Mouse (Mus musculus) granulocyte monocyte progenitor cell, adult 5-6 weeks (primary cell): ENCODE measurements around the gene Atxn1. TPM values are rescaled to one million over a fixed set of nuclear protein-coding genes. Genes with fewer than 3 reads are reported as not detected.

Source experiments
- ATAC-seq: replicated peaks from 2 replicates; pipeline ENCODE4 v1.8.0; 2016; ENCODE audit warnings: mild to moderate bottlenecking, moderate TSS enrichment, inconsistent platforms; ENCODE audit not compliant: poor library complexity, severe bottlenecking
- total RNA-seq, 2 experiments: library from RNA; stranded (forward) in 1 of 2; stranded (reverse) in 1 of 2; fragments of 200-712, 200-1000 nt in 1 of 2; fragments of >200 nt in 1 of 2; fragmentation: Nextera tagmentation in 1 of 2; gene quantifications; 2 replicates each; pipeline ENCODE4 v1.2.3; 2014 to 2017

Atxn1 gene
- total RNA-seq, 2 experiments from 2014 or later: 11.9 to 26.9 TPM

DNA sequence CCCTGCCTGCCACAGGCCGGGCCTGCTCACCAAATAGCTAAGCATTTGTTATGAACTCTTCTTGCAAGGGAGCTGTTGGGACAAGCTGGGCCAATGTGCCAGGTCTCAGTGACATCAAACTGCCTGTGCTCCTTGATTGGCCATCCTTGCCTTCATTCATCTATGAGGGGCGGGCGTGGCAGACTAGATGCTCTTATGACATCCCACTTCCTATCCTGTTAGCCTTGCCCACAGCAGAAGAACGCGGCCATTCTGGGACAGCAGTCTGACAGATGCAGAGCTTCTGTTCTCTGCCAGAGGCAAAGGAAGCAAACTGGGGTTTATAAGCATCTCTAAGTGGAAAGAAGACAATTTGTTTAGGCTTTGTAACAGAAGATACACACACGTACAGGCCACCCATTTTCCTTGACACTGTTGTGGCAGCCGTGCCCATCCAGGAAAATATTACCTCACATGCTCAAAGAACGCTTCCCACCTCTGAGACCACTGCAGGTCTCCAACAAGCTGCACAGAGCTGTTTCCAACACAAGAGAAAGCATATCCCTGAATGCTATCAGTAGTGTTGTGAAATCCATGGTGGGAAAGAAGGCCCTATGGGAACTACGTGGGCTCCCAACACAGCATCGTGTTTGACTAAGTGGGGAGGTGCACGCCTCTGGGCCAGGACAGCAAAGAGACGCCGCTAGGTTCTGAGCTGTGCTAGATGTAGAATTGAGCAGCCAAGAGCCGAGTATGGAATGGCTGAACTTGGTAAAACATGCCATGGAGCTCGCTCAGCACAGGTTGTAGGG, 162.0 kb downstream of the Atxn1 start:
- peak; percentile 72 for ATAC-seq

DNA sequence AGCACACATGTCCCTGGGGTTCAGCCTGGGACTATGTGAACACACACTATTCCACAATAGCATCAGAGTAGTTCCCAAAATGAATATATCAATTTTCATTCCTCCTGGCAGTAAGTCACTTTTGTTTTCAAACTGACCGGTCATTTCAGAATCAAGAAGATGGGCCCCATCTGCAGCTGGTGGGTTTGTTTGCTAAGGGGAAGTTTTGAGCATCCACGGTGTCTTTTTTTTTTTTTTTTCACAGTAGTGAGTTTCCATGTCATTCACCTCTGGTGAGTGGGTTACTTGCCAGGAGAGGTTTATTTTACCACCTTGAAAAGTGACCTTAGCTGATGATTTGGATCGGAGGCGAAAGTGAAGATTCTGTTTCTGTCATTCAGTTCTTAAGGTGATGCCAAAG, 166.6 kb downstream of the Atxn1 start:
- ATAC-seq: no peak

- peak; percentile 42; the same call in 1 of the 2 replicates for ATAC-seq
Measured at GRCm38 (mm10) chr13:45797696-45798095, 167.1 kb downstream of the Atxn1 start.

DNA sequence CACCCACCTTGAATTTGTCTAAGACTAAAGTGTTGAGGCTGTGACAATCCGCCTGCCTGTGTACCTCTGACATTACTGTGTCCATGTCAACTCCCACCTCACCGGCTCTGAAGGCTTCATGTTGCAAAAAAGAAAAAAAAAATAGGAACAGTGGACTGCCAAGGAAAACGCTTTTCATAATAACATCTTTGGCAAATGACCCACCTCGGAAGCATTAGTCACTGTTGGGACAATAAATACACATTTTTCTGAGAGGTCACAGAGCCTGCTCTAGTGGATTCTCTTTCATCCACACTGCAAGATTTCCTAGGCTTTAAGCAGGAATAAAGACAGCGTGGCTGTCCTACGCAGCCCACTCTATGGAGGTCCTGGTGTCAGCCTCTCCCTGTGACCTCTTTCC, 168.5 kb downstream of the Atxn1 start:
- ATAC-seq: no peak

DNA sequence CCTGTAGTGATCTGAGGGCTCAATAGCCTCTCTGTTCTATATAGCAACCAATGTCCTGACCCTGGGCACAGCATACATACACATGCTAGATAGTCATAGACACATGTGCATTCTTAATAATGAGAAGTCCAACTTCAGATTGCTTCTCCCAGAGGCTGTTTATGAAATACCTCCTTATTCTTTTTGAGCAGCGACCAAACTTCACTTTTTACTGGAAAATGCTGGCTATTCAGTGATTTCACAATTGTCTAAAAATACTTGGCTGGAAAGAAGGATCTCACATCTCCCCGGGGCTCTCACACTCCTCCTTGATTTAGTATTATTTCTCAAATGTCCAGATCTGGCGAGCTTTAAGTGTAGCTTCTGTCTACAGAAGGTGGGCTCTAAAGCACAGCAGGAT, 171.0 kb downstream of the Atxn1 start:
- ATAC-seq: no peak

DNA sequence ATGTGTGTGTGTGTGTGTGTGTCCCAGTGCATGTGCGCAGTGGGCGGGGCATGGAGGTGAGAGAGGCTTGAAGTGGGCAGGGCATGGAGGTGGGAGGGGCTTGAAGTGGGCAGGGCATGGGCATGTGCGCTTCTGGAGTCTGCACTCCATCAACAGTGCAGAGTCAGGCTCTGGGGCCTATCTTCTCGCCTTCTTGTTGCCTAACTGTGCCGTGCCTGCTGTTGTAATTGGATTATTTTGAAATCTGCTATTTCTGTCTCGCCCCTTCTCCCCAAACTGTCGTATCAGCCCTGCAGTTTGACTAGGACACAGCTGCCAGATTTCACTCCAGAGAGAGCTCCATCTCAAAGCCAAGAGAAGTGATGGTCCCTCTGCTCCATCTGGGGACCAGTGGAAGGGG, 178.4 kb downstream of the Atxn1 start:
- peak; percentile 90 for ATAC-seq

DNA sequence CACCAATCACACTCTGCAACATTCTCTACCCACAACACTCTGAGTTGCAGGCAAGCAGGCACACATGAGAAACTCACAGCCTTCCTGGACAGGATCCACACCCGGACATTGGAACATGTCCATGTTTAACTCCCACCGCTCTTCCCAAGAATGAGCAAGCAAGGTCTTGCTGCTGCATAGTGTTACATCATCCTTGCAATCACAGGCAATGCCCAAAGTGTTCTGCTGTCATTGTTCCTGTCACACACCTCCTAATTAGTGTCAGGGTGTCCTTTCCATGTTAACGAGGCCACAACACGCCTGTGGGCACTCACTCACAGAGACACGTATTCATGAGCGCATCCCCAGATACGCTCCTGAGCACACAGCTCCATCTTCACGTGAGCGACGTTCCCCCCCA, 181.1 kb downstream of the Atxn1 start:
- no peak for ATAC-seq

DNA sequence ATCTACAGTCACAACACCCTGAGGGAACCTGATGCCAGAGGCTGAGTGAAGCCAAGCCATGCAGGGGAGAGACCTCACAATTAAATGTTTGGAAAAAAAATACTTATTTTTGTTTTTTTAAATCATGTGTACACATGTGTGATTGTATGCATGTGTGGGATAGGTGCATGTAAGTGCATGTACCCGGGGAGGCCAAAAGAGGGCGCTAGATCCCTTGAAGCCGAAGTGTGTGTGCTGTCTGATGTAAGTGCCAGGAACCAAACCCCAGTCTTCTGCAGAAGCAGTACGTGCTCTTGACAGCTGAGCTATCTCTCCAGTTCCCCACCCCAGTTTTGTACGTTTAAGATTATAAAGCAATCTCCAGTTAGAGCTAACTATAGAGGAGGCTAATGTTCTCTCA, 186.1 kb downstream of the Atxn1 start:
- ATAC-seq: no peak

DNA sequence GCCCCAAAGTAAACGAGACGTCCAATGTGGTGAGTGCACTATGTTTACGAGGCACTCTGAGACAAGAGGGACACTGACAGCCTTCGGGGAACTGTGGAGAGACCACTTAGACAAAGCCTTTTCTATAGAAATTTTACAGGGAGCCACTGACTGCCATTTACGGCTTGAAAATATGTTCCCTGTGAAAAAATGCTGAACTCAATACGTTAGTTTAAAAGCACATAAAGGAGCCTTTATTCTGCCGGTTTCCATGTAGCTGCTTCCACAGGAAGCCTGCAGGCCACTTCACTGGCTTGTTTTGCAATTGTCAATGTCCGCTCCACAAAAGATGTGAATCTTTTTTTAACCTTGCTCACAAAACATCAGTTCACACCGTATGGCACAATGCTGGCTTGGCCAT, 186.6 kb downstream of the Atxn1 start:
- no peak for ATAC-seq

DNA sequence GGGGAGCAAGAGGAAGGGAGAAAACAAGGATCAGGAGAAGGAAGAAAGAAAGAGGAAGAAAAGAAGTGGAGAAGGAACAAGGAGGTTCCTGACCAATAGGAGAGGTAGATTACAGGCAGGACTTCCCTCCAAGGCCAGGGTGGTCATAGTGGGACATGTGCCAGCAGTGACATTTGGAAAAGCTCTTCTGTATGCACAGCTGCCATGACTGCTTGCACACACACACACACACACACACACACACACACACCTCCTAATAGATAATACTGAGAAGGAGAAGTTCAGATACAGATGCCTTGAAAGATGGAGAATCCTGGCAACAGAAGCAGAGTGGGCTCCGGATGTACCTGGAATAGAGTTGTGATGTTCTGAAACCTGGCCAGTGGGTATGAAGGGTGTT, 189.3 kb downstream of the Atxn1 start:
- no peak for ATAC-seq

DNA sequence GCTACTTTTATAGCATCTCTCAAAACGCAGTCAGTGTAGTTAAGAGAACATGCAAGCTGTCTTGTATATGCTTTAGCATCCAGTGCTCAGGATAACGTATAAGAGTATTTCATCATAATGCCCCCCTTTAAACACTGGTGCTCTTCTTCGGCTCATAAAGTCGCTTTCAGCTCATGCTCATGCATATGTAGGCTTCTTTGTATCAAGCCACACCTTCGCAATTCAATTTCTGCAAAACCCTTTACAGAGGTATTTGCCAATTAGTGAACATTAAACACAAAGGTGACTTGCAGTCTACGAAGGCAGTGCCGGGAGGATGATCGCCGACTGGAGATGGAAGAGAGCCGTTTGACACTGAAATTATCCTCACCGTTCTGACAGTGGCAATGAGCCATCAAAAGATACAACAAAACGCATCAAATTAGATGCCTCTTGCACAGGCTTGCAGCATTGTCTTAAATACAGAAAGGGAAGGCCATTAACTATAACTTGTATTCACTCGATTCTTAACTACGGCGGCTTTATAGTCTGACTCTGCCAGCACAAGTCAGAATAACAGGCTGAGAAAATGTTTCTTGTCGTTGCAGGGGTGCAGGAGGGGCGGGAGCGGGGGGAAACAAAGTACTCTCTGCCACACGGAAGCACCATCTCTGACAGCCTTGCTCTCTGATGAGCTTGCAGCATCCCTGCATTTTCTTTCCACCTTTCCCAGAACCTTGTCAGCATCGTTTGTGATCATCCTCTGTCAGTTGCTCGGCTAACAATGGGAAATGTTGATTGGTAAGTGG, 191.2 kb downstream of the Atxn1 start:
- no peak for ATAC-seq

DNA sequence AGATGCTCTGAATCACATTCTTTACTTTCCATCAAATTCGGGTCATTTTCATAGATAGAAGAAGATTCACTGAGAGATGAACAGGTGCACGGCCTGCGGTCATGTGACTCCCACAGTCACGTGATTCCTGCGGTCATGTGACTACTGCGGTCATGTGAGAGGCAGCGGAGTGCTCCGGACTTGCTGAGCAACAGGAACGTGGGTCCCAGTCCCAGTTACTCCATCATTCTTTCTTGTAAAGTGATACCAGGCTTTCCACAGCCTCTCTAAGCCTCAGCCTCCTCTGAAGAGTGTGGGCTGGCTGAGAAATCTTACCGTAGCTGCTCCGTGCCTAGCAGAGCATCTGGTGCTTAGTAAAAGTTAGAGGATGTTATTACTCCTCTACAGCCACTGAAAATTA, 195.1 kb downstream of the Atxn1 start:
- no peak for ATAC-seq

DNA sequence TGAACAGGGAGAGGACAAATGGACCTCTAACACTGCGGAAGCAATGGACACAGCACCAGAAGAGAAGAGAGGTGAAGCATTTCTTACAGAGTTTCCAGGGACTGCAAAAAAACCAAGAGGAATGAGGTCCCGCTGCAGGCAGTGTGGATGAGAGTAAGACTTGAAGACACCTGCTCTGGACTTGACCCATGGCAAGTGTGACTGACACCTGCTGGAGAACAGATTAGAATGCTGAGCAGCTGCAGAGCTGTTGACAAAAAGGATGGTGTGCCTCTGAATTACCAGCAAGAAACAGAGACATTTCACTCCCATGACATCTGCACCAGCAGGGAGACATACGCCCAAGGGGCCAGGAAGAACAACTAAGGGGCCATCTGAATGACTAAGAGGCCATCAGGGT, 196.6 kb downstream of the Atxn1 start:
- no peak for ATAC-seq

GRCm38 (mm10) chr13:45764354-45764753, 200.5 kb downstream of the Atxn1 start:
- ATAC-seq: no peak

- ATAC-seq: no peak
Measured at GRCm38 (mm10) chr13:45762278-45762677, 202.5 kb downstream of the Atxn1 start.

DNA sequence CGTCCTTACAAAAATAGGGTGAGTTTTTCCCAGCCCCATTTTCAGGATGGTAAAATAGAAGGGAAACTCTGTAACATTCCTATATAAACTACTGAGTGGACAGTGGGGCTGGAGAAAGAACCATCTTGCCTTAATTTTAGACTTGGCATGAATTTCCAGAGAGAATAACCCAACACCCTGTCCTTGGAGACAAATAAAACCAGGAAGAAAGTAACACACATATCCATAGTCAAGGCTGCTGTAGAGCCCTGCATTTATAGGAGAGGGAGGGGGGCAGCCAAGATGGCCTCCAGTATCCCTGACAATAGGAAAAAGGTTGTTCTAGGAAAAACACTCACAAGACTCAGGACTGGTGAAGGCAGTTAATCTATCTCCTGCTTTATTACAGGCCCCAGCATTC, 210.3 kb downstream of the Atxn1 start:
- ATAC-seq: no peak

DNA sequence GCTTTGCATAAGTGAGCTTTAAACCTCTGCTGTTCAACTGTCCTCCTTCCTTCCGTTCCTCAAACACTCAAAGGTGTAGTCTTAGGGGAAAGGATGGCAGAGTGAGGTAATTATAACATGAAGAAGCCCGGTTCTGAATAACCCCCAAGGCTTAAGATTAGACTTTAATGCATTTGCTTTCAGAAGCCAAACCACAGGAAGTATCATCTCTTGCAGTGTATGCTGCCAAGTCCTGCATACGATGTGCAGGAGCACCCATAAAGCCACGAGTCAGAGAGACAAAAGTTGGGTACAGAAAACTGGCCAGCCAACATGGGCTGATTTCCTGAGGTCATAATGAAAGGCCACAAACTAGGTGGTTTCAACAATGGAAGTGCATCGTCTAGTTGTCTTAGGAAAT, 212.3 kb downstream of the Atxn1 start:
- no peak for ATAC-seq

GRCm38 (mm10) chr13:45751231-45751630, 213.6 kb downstream of the Atxn1 start:
- ATAC-seq: no peak

- ATAC-seq: no peak
Measured at GRCm38 (mm10) chr13:45750627-45751026, 214.2 kb downstream of the Atxn1 start.

- peak; percentile 88 for ATAC-seq
Measured at GRCm38 (mm10) chr13:45749937-45750336, 214.9 kb downstream of the Atxn1 start.

- no peak for ATAC-seq
Measured at GRCm38 (mm10) chr13:45749222-45749621, 215.6 kb downstream of the Atxn1 start.

DNA sequence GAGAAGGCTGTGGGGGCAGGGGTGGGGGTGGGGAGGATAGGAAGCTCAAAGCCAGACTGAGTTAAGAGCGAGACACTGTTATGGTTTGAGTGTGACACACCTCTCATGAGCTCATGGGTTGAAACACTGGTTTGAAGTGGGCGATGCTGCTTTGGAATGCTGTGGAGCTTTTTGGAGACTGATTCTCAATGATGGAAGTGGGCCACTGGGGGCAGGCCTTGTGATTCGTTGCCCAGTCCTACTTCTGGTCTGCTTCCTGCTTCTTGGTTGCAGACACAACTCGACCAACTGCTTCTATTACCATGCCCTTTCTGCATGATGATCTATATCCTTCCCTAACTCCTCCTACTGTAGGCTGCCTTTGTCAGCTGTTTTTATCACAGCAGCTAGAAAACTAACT, 216.1 kb downstream of the Atxn1 start:
- no peak for ATAC-seq
